Mouse (Mus musculus): ENCODE measurements around the gene Arl15. TPM values are rescaled to one million over a fixed set of nuclear protein-coding genes. Genes with fewer than 3 reads are reported as not detected.

Arl15 gene
- polyA plus RNA-seq, 1 experiment from 2014 or later = 6.7 TPM

DNA sequence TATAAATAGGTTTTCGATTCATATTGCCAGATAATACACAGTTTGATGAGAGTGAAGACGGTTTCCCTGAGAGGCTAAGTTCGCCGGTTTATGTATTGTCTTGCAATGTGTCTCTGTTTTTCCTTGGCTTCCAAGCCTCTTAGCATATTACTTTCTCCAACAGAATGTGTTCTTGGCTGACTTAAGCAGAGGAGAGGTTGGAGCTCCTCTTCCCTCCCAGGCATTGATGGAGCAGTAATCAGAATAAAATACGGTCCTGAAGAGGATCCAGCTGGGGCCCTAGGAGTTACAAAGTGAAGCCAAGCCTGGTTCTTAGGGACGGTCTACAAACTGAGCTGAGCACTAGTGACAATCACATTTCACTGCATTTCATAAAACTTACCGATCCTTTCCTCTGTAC is 232.4 kb downstream of the Arl15 start:
- Histone ChIP-seq H3K4me1 (replicated peaks) (no peaks in the 10 kb centered on the region), H3K4me3 (replicated peaks) (no peak overlapping the region), H3K27me3 (replicated peaks) (no peaks in the 10 kb centered on the region), H3K4me2 (replicated peaks) (no peak overlapping the region), H3K9ac (no peak overlapping the region), H3K9me3 (no peaks in the 10 kb centered on the region), H3K27ac (no peak overlapping the region), H3K36me3 (no peaks in the 10 kb centered on the region)
- 91% methylated on average over 7 of the region's 7 CpGs for WGBS
- ATAC-seq = no peak

DNA sequence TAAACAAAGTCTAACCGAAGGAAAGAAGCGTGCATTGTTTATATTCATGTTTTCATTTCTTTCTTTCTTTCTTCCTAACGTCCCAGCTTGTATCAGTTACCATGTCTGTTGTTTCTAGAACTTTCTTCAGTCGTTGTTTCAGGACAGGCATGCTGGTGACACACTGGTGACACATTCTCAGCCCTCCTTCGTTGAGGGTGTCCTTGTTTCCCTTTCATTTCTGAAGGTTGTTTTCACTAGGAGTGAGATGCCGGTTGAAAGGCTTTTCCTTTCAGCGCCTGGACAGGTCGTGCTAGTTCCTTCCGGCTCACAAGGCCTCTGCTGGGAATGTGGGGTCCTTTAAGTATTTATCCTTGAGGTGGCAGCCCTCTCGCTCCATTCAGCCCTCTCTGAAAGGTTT is 253.8 kb downstream of the Arl15 start:
- H3K4me2 ChIP-seq (replicated peaks) = no peak overlapping the region
- ATAC-seq = no peak
- no peak overlapping the region for H3K27ac ChIP-seq
- no peaks in the 10 kb centered on the region for H3K36me3 ChIP-seq
- H3K4me1 ChIP-seq (replicated peaks) = no peaks in the 10 kb centered on the region
- H3K9me3 ChIP-seq = no peaks in the 10 kb centered on the region
- no peak overlapping the region for H3K4me3 ChIP-seq (replicated peaks)
- no peak overlapping the region for H3K9ac ChIP-seq
- 64% methylated on average over 10 of the region's 10 CpGs for whole genome bisulfite sequencing
- no peaks in the 10 kb centered on the region for H3K27me3 ChIP-seq (replicated peaks)

DNA sequence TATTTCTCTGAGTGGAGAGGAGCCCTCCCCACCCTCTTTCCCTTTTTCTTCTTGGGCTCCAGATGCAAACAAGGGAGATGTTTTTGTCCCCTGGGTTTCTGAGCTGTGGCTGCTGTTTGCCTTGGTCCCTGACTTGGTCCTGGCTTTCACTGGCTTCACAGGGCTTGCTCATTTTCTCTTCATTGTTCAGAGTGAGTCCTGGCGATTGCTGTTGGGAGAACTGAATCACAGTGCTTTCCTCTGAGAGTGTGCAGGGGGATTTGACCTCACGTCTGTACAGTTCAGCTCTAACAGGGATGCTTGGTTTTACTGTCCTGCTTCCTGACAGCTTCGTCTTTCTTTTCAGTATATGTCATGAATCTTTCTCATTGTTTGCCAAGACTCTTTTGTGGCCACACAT is 254.4 kb downstream of the Arl15 start:
- H3K4me1 ChIP-seq (replicated peaks) = no peaks in the 10 kb centered on the region
- H3K36me3 ChIP-seq = no peaks in the 10 kb centered on the region
- no peak for ATAC-seq
- H3K9me3 ChIP-seq = no peaks in the 10 kb centered on the region
- H3K27me3 ChIP-seq (replicated peaks) = no peaks in the 10 kb centered on the region
- no peak overlapping the region for H3K4me2 ChIP-seq (replicated peaks)
- no peak overlapping the region for H3K27ac ChIP-seq
- no peak overlapping the region for H3K9ac ChIP-seq
- WGBS = 67% methylated on average over 3 of the region's 3 CpGs
- H3K4me3 ChIP-seq (replicated peaks) = no peak overlapping the region

DNA sequence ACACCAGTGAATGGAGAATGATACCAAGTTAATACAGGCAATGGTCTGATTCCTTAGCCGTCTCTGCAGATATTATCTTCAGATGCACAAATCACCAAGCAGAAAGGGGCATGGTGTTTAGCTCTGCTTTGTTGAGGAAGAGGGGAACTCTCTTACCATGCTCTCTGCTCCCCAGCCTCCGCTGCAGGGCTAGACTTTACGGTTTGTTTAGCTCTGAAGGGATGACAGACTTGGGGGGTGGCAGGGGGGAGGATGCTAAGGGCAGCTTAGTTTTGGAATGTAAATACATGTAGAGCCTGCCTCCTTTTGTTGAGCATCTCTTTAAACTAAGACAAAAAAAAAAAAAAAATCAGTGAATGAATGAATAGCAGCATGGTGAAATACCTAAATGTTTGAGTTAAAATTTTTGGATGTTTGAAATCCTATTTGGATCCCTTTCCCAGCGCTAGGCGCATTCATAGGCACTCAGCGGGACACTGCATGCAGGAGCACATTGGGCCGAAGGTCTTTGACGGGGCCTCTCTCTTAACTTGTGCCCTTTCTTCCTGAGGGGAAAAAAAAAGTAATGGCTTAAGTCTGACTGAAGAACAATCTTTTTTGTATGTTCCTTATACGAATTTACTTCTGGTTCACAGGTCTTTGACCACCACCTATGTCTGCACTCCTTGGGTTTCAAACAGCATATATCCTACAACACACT is 257.0 kb downstream of the Arl15 start:
- Histone ChIP-seq H3K9ac (no peak overlapping the region), H3K27ac (no peak overlapping the region), H3K4me1 (replicated peaks) (no peaks in the 10 kb centered on the region), H3K27me3 (replicated peaks) (no peaks in the 10 kb centered on the region), H3K4me2 (replicated peaks) (no peak overlapping the region), H3K9me3 (no peaks in the 10 kb centered on the region), H3K36me3 (no peaks in the 10 kb centered on the region), H3K4me3 (replicated peaks) (no peak overlapping the region)
- ATAC-seq = no peak
- 43% methylated on average over 9 of the region's 9 CpGs for WGBS

DNA sequence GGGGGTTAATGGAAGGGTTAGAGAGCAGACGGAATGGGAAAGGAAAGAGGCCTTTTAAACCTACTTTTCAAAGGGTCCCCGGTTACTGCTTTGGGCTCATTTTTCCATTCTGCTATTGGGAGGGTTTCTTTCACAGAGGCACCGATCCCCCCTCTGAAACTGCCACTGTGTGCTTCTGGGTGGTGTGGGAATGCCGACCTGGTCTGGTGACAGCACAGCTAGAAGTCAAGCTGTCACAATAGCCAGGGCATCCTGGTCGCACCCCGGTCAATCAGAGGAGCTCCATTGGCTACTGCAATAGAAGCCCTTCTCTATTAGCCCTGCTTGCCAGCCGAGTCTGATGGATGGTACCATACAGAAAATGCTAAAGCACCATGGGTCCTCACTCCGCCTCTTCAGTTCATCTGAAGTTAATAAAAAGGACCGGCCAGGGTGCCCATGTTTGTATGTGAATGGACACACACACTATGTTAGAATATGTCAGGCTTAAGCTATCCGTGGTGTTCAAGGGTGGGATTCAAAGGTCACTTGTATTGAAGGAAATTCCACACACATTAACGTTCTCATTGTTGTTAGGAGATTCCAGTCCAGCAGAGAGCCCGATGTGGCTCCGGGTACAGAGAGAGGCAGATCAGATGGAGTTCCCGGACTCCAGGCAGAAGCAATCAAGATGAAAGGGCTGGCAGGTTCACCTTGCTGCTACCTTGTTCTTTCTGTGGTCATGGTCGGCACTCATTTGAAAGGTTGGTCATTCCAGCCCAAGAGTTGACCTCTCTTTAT is 258.3 kb downstream of the Arl15 start:
- H3K9me3 ChIP-seq = no peaks in the 10 kb centered on the region
- no peak overlapping the region for H3K4me3 ChIP-seq (replicated peaks)
- no peaks in the 10 kb centered on the region for H3K27me3 ChIP-seq (replicated peaks)
- ATAC-seq = no peak
- H3K4me2 ChIP-seq (replicated peaks) = no peak overlapping the region
- 69% methylated on average over 15 of the region's 15 CpGs for WGBS
- no peaks in the 10 kb centered on the region for H3K36me3 ChIP-seq
- no peak overlapping the region for H3K27ac ChIP-seq
- no peak overlapping the region for H3K9ac ChIP-seq
- no peaks in the 10 kb centered on the region for H3K4me1 ChIP-seq (replicated peaks)

DNA sequence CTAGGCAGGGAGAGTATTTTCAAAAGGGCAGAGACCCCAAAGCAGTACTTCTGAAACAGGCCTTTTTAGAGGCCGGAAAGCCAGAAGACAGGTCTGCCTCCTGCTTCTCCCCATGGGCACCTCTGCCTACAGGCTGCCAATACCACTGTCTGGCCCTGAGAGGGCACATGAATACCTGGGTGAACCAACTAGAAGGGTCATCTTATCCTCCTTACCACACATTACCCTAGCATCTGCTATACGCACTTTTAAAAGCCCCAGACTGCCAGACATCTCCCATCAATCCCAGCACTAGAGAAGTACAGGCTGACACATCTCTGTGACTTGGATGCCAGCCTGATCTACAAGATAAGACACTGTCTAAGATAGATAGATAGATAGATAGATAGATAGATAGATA is 259.0 kb downstream of the Arl15 start:
- H3K4me1 ChIP-seq (replicated peaks) = no peaks in the 10 kb centered on the region
- no peaks in the 10 kb centered on the region for H3K9me3 ChIP-seq
- no peak overlapping the region for H3K4me2 ChIP-seq (replicated peaks)
- H3K27me3 ChIP-seq (replicated peaks) = no peaks in the 10 kb centered on the region
- 96% methylated on average over 2 of the region's 2 CpGs for WGBS
- H3K4me3 ChIP-seq (replicated peaks) = no peak overlapping the region
- H3K36me3 ChIP-seq = no peaks in the 10 kb centered on the region
- ATAC-seq = no peak
- H3K27ac ChIP-seq = no peak overlapping the region
- H3K9ac ChIP-seq = no peak overlapping the region

DNA sequence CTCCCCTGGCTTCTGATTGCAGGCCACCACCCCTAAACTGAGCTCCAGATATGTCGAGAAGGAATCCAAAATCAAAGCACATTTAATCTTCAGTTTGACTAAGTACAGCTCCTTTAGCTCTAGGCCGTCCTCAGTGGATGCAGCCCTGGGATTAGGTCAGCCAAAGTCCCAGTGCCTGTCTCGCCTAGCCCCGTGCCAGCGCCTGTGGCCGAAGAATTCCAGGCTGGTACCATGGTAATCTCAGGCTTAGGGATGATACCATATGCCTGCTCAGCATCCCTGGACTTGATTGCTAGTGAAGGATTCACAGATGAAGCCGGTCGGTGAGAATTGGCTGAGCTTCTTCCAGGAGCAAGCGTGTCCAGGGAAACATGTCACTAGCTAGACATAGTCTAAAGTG is 261.4 kb downstream of the Arl15 start:
- H3K36me3 ChIP-seq = no peaks in the 10 kb centered on the region
- H3K4me1 ChIP-seq (replicated peaks) = no peaks in the 10 kb centered on the region
- no peak overlapping the region for H3K27ac ChIP-seq
- H3K9me3 ChIP-seq = no peaks in the 10 kb centered on the region
- no peak overlapping the region for H3K4me2 ChIP-seq (replicated peaks)
- no peak for ATAC-seq
- no peak overlapping the region for H3K9ac ChIP-seq
- no peaks in the 10 kb centered on the region for H3K27me3 ChIP-seq (replicated peaks)
- 81% methylated on average over 9 of the region's 9 CpGs for WGBS
- H3K4me3 ChIP-seq (replicated peaks) = no peak overlapping the region

DNA sequence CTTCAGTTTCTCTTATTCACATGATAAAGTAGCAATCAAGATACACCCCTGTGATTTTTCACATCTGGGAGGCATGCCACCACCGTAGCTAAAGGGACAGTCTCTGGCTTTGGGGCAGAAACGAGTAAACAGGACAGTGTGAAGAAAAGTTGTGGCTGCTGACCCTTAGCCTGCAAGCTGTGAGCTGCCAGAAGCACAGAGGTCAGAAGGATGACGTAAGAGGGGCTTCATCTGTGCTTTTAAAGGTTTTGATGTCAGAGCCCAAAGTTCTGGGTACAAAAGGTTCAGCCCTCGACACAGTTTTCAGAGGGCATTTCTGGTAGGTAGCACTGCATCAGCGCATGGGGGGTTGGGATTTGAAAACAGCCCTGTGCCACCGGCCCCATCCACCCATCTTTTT is 266.0 kb downstream of the Arl15 start:
- no peaks in the 10 kb centered on the region for H3K36me3 ChIP-seq
- no peaks in the 10 kb centered on the region for H3K9me3 ChIP-seq
- no peak overlapping the region for H3K4me3 ChIP-seq (replicated peaks)
- ATAC-seq = no peak
- no peak overlapping the region for H3K4me2 ChIP-seq (replicated peaks)
- no peaks in the 10 kb centered on the region for H3K27me3 ChIP-seq (replicated peaks)
- H3K27ac ChIP-seq = no peak overlapping the region
- H3K9ac ChIP-seq = no peak overlapping the region
- WGBS = 70% methylated on average over 6 of the region's 6 CpGs
- no peaks in the 10 kb centered on the region for H3K4me1 ChIP-seq (replicated peaks)

DNA sequence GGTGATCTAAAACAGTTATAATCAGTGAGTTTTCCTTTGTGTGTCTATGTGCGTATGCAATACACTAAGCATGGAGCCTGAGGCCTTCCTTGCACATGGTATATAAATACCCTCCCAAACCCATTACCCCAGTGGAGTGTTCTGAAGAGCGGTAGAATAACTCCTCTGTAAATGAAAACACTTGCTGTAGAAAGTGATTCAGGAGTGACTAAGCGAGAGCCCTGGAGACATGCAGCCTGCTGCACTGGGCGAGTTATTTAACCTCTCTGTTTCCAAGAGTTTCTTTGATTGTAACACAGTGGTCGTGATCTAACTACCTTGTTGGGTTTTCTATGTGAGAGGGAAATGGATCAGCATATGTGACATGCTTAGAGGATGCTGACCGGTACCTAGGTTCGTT is 266.9 kb downstream of the Arl15 start:
- H3K4me3 ChIP-seq (replicated peaks) = no peak overlapping the region
- no peak overlapping the region for H3K9ac ChIP-seq
- no peaks in the 10 kb centered on the region for H3K4me1 ChIP-seq (replicated peaks)
- ATAC-seq = no peak
- 93% methylated on average over 7 of the region's 7 CpGs for WGBS
- no peaks in the 10 kb centered on the region for H3K36me3 ChIP-seq
- no peak overlapping the region for H3K4me2 ChIP-seq (replicated peaks)
- no peaks in the 10 kb centered on the region for H3K27me3 ChIP-seq (replicated peaks)
- no peaks in the 10 kb centered on the region for H3K9me3 ChIP-seq
- no peak overlapping the region for H3K27ac ChIP-seq

DNA sequence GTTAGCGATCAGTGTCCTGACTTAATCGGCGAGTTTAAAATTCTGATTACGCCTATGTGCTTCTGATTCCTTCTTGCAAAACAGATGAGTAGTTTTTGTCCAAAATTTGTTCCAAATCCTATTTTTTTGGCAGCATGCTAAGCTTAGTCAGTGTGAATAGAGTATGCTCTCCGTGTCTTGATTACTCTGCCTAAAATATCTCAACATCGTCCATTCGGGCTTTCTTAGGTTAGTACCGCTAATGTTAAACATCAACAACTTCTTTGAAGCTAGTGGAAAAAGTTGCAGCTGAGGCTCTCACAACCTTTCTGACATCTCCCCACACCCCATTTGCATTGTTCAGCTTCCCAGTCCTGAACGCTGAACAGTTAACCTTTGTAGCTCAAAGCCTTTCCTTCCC is 269.8 kb downstream of the Arl15 start:
- H3K4me3 ChIP-seq (replicated peaks) = no peak overlapping the region
- no peak for ATAC-seq
- 86% methylated on average over 9 of the region's 9 CpGs for WGBS

DNA sequence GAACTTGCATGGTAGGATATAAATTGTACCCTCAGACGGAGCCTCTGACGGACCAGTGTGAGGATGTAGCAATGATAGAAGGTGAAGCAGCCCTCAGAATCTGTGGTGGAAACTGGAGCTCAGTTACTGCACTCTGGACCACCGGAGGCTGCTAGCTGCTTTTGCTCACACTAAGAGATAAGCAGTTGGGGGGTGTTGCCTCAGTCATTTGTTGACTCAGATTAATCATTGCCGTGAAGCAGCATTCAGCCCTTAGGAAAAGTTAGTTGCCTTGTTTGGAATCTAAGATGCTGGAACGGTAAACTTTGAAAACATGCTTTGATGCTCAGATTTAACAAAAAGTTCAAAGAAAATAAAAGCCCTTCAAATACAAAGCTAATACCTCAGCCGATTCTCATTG is 270.7 kb downstream of the Arl15 start:
- Histone ChIP-seq H3K4me2 (replicated peaks) (no peak overlapping the region), H3K27ac (no peak overlapping the region), H3K36me3 (no peaks in the 10 kb centered on the region), H3K4me3 (replicated peaks) (no peak overlapping the region), H3K9me3 (no peaks in the 10 kb centered on the region), H3K4me1 (replicated peaks) (no peaks in the 10 kb centered on the region), H3K9ac (no peak overlapping the region), H3K27me3 (replicated peaks) (no peaks in the 10 kb centered on the region)
- no peak; the same call in 1 of the 2 replicates for ATAC-seq
- WGBS = 44% methylated on average over 6 of the region's 6 CpGs

More for the DNA sequence above, 269.8 kb downstream of the Arl15 start:
- Histone ChIP-seq H3K4me2 (replicated peaks) (no peak overlapping the region), H3K27me3 (replicated peaks) (no peaks in the 10 kb centered on the region), H3K4me1 (replicated peaks) (no peaks in the 10 kb centered on the region), H3K9me3 (no peaks in the 10 kb centered on the region), H3K36me3 (no peaks in the 10 kb centered on the region), H3K9ac (no peak overlapping the region), H3K27ac (no peak overlapping the region)

DNA sequence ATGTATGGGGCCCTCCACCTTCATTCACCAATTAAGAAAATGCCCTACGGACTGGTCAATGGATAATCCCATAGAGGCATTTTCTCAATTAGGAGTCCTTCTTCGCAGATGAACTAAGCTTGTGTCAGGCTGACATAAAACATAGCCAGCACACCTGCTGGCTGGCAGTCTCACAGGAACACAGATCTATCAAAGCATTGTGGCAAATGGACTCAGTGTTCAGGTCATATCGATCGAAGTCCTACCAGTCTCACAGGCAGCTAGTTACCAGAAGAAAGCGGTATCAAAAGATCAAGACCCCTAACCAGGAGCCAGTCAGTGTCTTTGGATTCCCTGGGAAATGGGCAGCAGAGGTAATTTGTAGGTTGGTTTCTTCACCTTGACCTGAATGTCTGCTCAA is 274.1 kb downstream of the Arl15 start:
- 90% methylated on average over 5 of the region's 5 CpGs for WGBS
- H3K4me3 ChIP-seq (replicated peaks) = no peak overlapping the region
- H3K27ac ChIP-seq = no peak overlapping the region
- no peak overlapping the region for H3K9ac ChIP-seq
- no peaks in the 10 kb centered on the region for H3K27me3 ChIP-seq (replicated peaks)
- no peak for ATAC-seq
- no peaks in the 10 kb centered on the region for H3K4me1 ChIP-seq (replicated peaks)
- H3K36me3 ChIP-seq = no peaks in the 10 kb centered on the region
- no peaks in the 10 kb centered on the region for H3K9me3 ChIP-seq
- H3K4me2 ChIP-seq (replicated peaks) = no peak overlapping the region

DNA sequence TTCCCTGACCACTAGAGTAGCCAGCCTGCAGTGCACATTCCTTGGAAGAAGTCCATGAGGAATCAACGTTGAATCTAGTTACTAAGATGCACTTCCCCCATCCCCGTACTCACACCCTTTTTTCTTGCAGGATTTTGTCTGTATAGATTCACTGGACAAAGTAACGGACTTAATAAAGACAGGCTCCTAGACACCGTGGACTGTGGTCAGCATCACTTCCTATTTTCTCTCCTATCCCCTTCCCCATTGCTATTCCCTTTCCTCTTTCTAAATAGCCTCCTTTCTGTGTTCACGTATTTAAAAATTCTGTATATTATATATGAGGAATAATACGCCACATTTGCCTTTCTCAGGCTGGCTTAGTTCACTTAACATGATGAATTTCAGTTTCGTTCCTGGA is 277.1 kb downstream of the Arl15 start:
- 94% methylated on average over 7 of the region's 7 CpGs for WGBS
- H3K27me3 ChIP-seq (replicated peaks) = no peaks in the 10 kb centered on the region

More for the DNA sequence above, 277.1 kb downstream of the Arl15 start:
- no peaks in the 10 kb centered on the region for H3K36me3 ChIP-seq
- no peak overlapping the region for H3K9ac ChIP-seq
- no peak overlapping the region for H3K4me3 ChIP-seq (replicated peaks)
- no peak for ATAC-seq
- no peak overlapping the region for H3K27ac ChIP-seq
- H3K4me1 ChIP-seq (replicated peaks) = no peaks in the 10 kb centered on the region
- no peak overlapping the region for H3K4me2 ChIP-seq (replicated peaks)
- H3K9me3 ChIP-seq = no peaks in the 10 kb centered on the region

Data from intestine, embryonic 15.5 days (tissue).